Mouse (Mus musculus): ENCODE measurements around the gene Nphp4.

DNA sequence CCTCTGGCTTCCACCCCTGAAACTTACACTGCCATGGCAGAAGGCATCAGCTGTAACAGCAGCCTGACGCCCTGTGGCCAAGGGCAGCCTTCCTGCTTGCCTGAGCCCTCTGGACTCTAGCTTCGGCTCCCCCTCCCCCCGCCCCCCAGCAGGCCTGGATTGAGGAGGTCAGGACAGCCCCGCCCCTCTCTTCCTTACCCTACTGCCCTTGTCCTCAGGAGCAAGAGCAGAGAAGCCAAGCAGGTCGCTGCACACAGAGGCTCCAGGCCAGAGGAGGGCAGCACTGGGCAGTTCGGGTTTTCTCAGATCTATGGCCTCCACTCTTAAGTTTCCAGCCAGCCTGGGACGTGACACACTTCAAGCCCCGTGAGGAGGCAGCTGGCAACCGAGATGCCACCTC, 64.7 kb downstream of the Nphp4 start:
- TF ChIP-seq CTCF (conservative IDR thresholded peaks at IDR 0.05; ENCODE audit: insufficient read depth, insufficient read length, low read depth, low read length) (no peak; the same call in 1 of the 2 replicates), POLR2A (IDR thresholded peaks at IDR 0.05; ENCODE audit: low read depth, low read length) (no peak)
